Mouse (Mus musculus): Measurements from ENCODE around the gene Nhsl1.

The Nhsl1 gene

GRCm38 (mm10) chr10:18341444-18342196 lies 22.8 kb downstream of the Nhsl1 start:
- no peak for DNase-seq (ENCODE audit: low spot score in 2 of 2)

GRCm38 (mm10) chr10:18347231-18347630 lies 28.4 kb downstream of the Nhsl1 start:
- DNase-seq (ENCODE audit: low spot score in 2 of 2): no peak

- DNase-seq (ENCODE audit: low spot score in 2 of 2): no peak
Measured at GRCm38 (mm10) chr10:18350781-18351180, 32.0 kb downstream of the Nhsl1 start.

- no peak for DNase-seq (ENCODE audit: low spot score in 2 of 2)
Measured at GRCm38 (mm10) chr10:18352937-18353336, 34.2 kb downstream of the Nhsl1 start.

- DNase-seq (ENCODE audit: low spot score in 2 of 2): no peak
Measured at GRCm38 (mm10) chr10:18354103-18354502, 35.3 kb downstream of the Nhsl1 start.

- DNase-seq (ENCODE audit: low spot score in 2 of 2): no peak
Measured at GRCm38 (mm10) chr10:18356461-18356860, 37.7 kb downstream of the Nhsl1 start.

- no peak for DNase-seq (ENCODE audit: low spot score in 2 of 2)
Measured at GRCm38 (mm10) chr10:18357212-18357611, 38.4 kb downstream of the Nhsl1 start.

- no peak for DNase-seq (ENCODE audit: low spot score in 2 of 2)
Measured at GRCm38 (mm10) chr10:18358461-18358860, 39.7 kb downstream of the Nhsl1 start.

GRCm38 (mm10) chr10:18360175-18360574 lies 41.4 kb downstream of the Nhsl1 start:
- DNase-seq (ENCODE audit: low spot score in 2 of 2): peak; percentile 24 to 28

- no peak for DNase-seq (ENCODE audit: low spot score in 2 of 2)
Measured at GRCm38 (mm10) chr10:18365432-18365831, 46.6 kb downstream of the Nhsl1 start.

GRCm38 (mm10) chr10:18366697-18367096 lies 47.9 kb downstream of the Nhsl1 start:
- DNase-seq (ENCODE audit: low spot score in 2 of 2): no peak

GRCm38 (mm10) chr10:18368111-18368510 lies 49.3 kb downstream of the Nhsl1 start:
- no peak for DNase-seq (ENCODE audit: low spot score in 2 of 2)

- no peak for DNase-seq (ENCODE audit: low spot score in 2 of 2)
Measured at GRCm38 (mm10) chr10:18370475-18371286, 51.9 kb downstream of the Nhsl1 start.

GRCm38 (mm10) chr10:18371866-18372265 lies 53.1 kb downstream of the Nhsl1 start:
- DNase-seq (ENCODE audit: low spot score in 2 of 2): no peak

GRCm38 (mm10) chr10:18375301-18375700 lies 56.5 kb downstream of the Nhsl1 start:
- no peak for DNase-seq (ENCODE audit: low spot score in 2 of 2)

GRCm38 (mm10) chr10:18384766-18385165 lies 66.0 kb downstream of the Nhsl1 start:
- DNase-seq (ENCODE audit: low spot score in 2 of 2): no peak

GRCm38 (mm10) chr10:18386224-18386623 lies 67.4 kb downstream of the Nhsl1 start:
- peak in 1 of 2 experiments; percentile 26 for DNase-seq (ENCODE audit: low spot score in 2 of 2)

GRCm38 (mm10) chr10:18388784-18389575 lies 70.2 kb downstream of the Nhsl1 start:
- DNase-seq (ENCODE audit: low spot score in 2 of 2): peak; percentile 41 to 51

- DNase-seq (ENCODE audit: low spot score in 2 of 2): no peak
Measured at GRCm38 (mm10) chr10:18390004-18390403, 71.2 kb downstream of the Nhsl1 start.

GRCm38 (mm10) chr10:18391608-18392007 lies 72.8 kb downstream of the Nhsl1 start:
- DNase-seq (ENCODE audit: low spot score in 2 of 2): peak; percentile 38 to 40

- DNase-seq (ENCODE audit: low spot score in 2 of 2): no peak
Measured at GRCm38 (mm10) chr10:18392268-18392667, 73.5 kb downstream of the Nhsl1 start.

GRCm38 (mm10) chr10:18393740-18394139 lies 75.0 kb downstream of the Nhsl1 start:
- no peak for DNase-seq (ENCODE audit: low spot score in 2 of 2)
